Mouse (Mus musculus) forebrain, embryonic 14.5 days (tissue): ENCODE measurements around the gene Prr5l. TPM values are rescaled to one million over a fixed set of nuclear protein-coding genes. Genes with fewer than 3 reads are reported as not detected.
A peak's percentile ranks its signal among the peaks of the same experiment; 100 is the strongest.

Experiments
- ATAC-seq: fragments of 200-750 bp; cut with Nextera tagmentation; 2 replicates; pipeline ENCODE4 v1.8.0; 2017; ENCODE audit warnings: mild to moderate bottlenecking, moderate library complexity
- DNase-seq: peaks from one replicate; pipeline ENCODE4 v3.0.0-alpha.2; 2015; ENCODE audit warnings: low spot score
- H3K27ac ChIP-seq: fragments of 300-500 bp; sonication (generic); 2 replicates; pipeline ENCODE4 v1.5.1; 2014; ENCODE audit warnings: low read depth, mild to moderate bottlenecking, control low read depth, low read length, moderate library complexity
- H3K27me3 ChIP-seq: fragments of 300-500 bp; sonication (generic); replicated peaks from 2 replicates; pipeline ENCODE4 v1.6.1; 2014; ENCODE audit warnings: low read length, control low read depth, mixed read lengths; ENCODE audit not compliant: control insufficient read depth, insufficient read depth
- H3K36me3 ChIP-seq: fragments of 300-500 bp; sonication (generic); 2 replicates; pipeline ENCODE4 v1.6.1; 2014; ENCODE audit warnings: low read length, control low read depth; ENCODE audit not compliant: control insufficient read depth, insufficient read depth
- H3K4me1 ChIP-seq: fragments of 300-500 bp; sonication (generic); 2 replicates; pipeline ENCODE4 v1.6.1; 2014; ENCODE audit warnings: antibody characterized with exemption, low read length, control low read depth; ENCODE audit not compliant: control insufficient read depth, insufficient read depth
- H3K4me2 ChIP-seq: fragments of 300-500 bp; sonication (generic); 2 replicates; pipeline ENCODE4 v1.6.1; 2014; ENCODE audit warnings: mild to moderate bottlenecking, control low read depth, low read length
- H3K4me3 ChIP-seq: fragments of 300-500 bp; sonication (generic); 2 replicates; pipeline ENCODE4 v1.5.1; 2014; ENCODE audit warnings: low read depth, low read length, control low read depth
- H3K9ac ChIP-seq: fragments of 300-500 bp; sonication (generic); 2 replicates; pipeline ENCODE4 v1.6.1; 2014; ENCODE audit warnings: mild to moderate bottlenecking, low read length, control low read depth, moderate library complexity
- H3K9me3 ChIP-seq: fragments of 300-500 bp; sonication (generic); replicated peaks from 2 replicates; pipeline ENCODE4 v1.6.1; 2016; ENCODE audit warnings: low read length, control low read depth, mixed read lengths; ENCODE audit not compliant: control insufficient read depth
- WGBS: fragments of 180-500 bp; shearing (Covaris S2); extraction: QIAGEN DNeasy Blood & Tissue Kit; methylation state at CpG from one replicate; pipeline ENCODE4 v1.1.7; 2014; 5-methylcytosine and 5-hydroxymethylcytosine counted together
- polyA plus RNA-seq: library from polyadenylated mRNA; unstranded; fragments of >200 nt; fragmentation: Nextera tagmentation; extraction: Ambion mirVana; gene quantifications from 2 replicates; pipeline ENCODE4 v1.2.1, GENCODE M21; 2014

Gene Prr5l
- polyA plus RNA-seq, 1 experiment from 2014 or later: 5.4 TPM

DNA sequence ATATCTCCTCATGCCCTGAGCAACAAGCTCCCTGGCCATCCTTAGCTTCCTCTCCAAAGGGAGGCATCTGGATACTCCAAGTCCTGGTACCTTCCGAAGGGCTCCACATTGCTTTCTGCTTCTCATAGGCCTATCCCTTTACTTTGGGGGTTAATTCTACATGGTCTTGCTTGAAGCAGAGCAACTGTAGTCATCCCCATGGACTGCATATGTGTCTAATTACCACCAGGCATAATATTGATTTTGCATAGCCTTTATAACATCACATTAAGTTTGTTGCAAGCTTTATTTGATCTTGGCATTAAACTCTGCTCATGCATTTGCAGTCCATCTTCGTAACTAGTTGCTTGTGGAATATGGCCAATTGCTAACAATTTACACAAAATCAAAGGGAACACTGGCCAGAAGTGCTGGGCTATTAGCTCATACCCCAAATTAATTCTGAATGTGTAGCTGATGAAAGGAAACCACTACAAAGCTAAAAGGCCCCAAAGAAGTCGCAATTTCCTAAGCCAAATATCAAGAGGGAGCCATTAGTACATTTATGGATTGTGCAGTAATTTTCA, 21.8 kb downstream of the Prr5l start:
- Histone ChIP-seq H3K9ac (no peak overlapping the region), H3K4me1 (no peaks in the 10 kb centered on the region; the same call in 1 of the 2 replicates), H3K27ac (no peak overlapping the region), H3K4me3 (no peak overlapping the region), H3K36me3 (no peaks in the 10 kb centered on the region), H3K9me3 (no peaks in the 10 kb centered on the region), H3K27me3 (no peaks in the 10 kb centered on the region), H3K4me2 (no peak overlapping the region)
- WGBS: 65% methylated on average over 3 of the region's 3 CpGs
- ATAC-seq (peak; percentile 40; the same call in 1 of the 2 replicates), DNase-seq (peak; percentile 63)

DNA sequence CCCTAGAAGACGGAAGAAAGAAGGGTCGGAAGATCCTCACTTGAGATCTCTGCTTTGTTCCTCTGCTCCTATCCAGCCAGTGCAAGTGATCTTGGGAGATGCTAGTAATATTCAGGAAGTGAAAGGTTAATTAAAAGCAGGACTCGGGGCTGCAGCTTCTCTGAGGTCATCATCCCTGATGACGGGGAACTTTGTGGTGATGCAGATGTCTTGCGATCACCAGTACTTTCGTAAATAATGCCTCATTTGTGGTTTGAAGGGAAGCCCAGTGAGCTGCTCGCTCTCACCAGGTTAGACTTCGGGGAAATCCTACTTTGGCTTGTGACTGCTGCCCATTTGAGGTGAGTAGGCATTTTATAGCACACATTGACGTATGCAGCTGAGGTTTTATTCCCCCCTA, 26.7 kb downstream of the Prr5l start:
- H3K9me3 ChIP-seq: no peaks in the 10 kb centered on the region
- no peaks in the 10 kb centered on the region for H3K27me3 ChIP-seq
- 88% methylated on average over 9 of the region's 9 CpGs for WGBS
- no peak overlapping the region for H3K4me2 ChIP-seq
- no peak overlapping the region for H3K27ac ChIP-seq
- no peaks in the 10 kb centered on the region for H3K36me3 ChIP-seq
- H3K9ac ChIP-seq: no peak overlapping the region
- no peak for ATAC-seq
- no peak overlapping the region for H3K4me3 ChIP-seq
- DNase-seq: no peak
- H3K4me1 ChIP-seq: no peaks in the 10 kb centered on the region; the same call in 1 of the 2 replicates

DNA sequence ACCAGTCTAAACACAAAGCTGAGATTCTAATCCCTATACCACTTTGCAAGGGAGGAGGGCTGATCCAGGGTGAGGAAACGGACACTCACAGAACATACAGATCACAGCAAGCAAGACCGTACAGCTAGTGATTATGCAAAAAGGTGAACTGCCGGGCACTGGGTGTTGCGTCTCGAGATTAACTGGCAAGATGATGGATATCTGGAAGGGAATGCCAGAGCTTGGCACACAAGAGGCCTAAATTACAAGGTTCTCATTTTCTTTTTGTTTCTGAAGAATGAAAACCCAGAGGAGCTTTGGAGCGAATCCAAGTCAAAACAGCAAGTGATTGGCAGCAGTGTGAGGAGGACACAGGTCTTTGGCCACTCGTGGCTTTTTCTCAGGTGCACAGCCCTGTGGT, 28.0 kb downstream of the Prr5l start:
- DNase-seq (peak; percentile 40), ATAC-seq (no peak)
- Histone ChIP-seq H3K36me3 (no peaks in the 10 kb centered on the region), H3K27ac (no peak overlapping the region), H3K4me3 (no peak overlapping the region), H3K27me3 (no peaks in the 10 kb centered on the region), H3K9ac (no peak overlapping the region), H3K4me1 (no peaks in the 10 kb centered on the region; the same call in 1 of the 2 replicates), H3K4me2 (no peak overlapping the region), H3K9me3 (no peaks in the 10 kb centered on the region)
- WGBS: 43% methylated on average over 7 of the region's 7 CpGs

DNA sequence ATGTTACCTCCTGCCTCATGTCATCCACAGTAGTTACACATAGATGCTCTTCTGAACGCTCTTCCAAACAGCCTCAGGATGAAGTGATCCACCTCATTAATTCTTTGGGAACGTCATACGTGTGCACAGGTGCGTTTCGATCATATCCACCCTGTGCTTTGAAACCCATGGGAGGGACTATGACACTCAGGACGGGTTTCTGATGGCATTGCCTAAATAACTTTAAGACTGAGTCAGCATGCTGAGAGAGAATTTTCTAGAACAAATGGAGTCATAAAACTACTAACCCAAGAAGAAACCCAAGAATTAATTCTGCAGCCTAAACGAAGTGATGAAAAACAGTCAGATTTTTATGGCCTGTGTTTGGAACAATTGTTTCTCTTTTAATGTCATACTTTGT, 40.1 kb downstream of the Prr5l start:
- H3K4me3 ChIP-seq: no peak overlapping the region
- no peaks in the 10 kb centered on the region for H3K36me3 ChIP-seq
- no peaks in the 10 kb centered on the region for H3K9me3 ChIP-seq
- H3K4me2 ChIP-seq: no peak overlapping the region
- ATAC-seq: no peak
- H3K27me3 ChIP-seq: no peaks in the 10 kb centered on the region
- H3K4me1 ChIP-seq: no peaks in the 10 kb centered on the region
- H3K27ac ChIP-seq: no peak overlapping the region
- no peak for DNase-seq
- no peak overlapping the region for H3K9ac ChIP-seq
- 87% methylated on average over 7 of the region's 7 CpGs for WGBS

DNA sequence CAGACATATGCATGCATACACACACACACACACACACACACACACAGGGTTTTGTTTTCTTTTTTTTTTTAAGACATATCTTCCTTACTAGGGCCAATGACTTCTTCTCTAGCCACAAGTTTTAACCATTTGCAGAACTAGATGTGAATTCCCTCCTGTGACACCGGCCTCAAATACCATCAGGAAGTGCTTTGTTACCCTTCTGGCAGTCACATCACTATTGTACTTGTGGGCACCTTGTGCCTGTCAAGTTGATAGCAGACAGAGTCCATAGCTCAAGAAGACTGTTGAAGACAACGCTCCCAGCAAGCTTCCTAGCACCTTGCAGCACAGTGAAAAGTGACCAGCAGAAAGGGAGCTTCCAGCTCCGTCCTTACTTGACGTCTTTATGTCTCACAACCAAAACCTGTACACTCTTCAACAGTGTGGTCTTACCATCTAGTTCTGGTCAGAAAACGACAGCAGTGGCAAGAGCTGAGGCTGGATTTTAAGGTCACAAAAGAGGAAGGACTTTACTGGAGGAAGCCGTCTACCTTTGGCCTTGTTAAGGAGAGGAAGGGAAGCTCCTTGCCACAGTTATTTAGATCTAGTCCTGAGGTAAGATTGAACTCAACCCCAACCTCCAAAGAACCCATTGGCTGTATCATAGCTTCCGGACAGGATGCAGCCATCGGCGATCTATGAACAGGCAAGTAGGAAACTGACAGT, 47.9 kb downstream of the Prr5l start:
- H3K27me3 ChIP-seq: no peaks in the 10 kb centered on the region
- no peak overlapping the region for H3K9ac ChIP-seq
- DNase-seq (no peak), ATAC-seq (no peak)
- no peaks in the 10 kb centered on the region for H3K36me3 ChIP-seq
- no peak overlapping the region for H3K4me3 ChIP-seq
- no peak overlapping the region for H3K27ac ChIP-seq
- 90% methylated on average over 9 of the region's 9 CpGs for WGBS
- peaks cover 3% of the 10 kb centered on the region; the same call in 1 of the 2 replicates for H3K4me1 ChIP-seq
- no peaks in the 10 kb centered on the region for H3K9me3 ChIP-seq
- no peak overlapping the region for H3K4me2 ChIP-seq

DNA sequence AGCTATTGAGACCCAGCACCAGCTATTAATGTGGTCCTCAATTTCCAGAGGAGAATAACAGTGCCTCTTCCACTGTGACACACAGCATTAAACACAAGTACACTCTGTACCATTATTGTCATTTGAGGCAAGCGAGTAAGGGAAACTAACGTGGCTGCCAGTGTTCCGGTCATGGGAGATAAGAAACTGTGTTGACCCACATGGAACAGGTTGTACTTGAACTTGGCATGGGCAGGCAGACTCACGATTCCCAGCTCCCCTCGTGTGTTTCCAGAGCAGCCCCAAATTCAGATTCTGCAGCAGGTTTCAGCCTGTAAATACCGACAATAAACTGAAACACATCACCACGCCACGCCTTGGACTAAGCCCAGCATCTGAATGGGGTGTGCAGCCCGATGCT, 50.5 kb downstream of the Prr5l start:
- 81% methylated on average over 9 of the region's 9 CpGs for WGBS
- no peaks in the 10 kb centered on the region for H3K36me3 ChIP-seq
- H3K9me3 ChIP-seq: no peaks in the 10 kb centered on the region
- no peak overlapping the region for H3K4me2 ChIP-seq
- H3K9ac ChIP-seq: no peak overlapping the region
- no peaks in the 10 kb centered on the region for H3K27me3 ChIP-seq
- no peak overlapping the region for H3K4me3 ChIP-seq
- no peak overlapping the region for H3K27ac ChIP-seq
- DNase-seq (no peak), ATAC-seq (no peak)
- peaks cover 5% of the 10 kb centered on the region; the same call in 1 of the 2 replicates for H3K4me1 ChIP-seq

DNA sequence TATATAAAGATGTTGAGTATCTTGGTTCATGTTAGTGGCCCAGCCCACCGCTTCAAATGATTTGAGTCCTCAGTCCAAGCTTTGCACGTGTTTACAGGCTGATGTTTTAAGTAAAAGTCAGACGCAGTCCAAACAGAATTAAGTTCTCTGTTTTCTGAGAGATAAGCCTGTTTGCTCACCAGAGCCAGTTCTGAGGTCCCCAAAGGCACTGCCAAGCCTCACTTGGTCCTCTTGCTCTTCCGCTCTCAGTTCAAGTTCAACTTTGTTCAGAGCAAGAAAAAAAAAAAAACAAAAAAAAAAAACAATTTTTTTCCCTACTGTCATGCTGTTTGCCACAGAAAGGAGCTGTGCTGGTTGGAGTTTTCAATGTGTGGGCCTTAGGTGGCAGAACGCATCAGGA, 51.0 kb downstream of the Prr5l start:
- ATAC-seq (no peak), DNase-seq (no peak)
- Histone ChIP-seq H3K27me3 (no peaks in the 10 kb centered on the region), H3K9me3 (no peaks in the 10 kb centered on the region), H3K4me2 (no peak overlapping the region), H3K4me1 (peaks cover 5% of the 10 kb centered on the region; the same call in 1 of the 2 replicates), H3K4me3 (no peak overlapping the region), H3K36me3 (no peaks in the 10 kb centered on the region), H3K9ac (no peak overlapping the region), H3K27ac (no peak overlapping the region)
- WGBS: 83% methylated on average over 5 of the region's 5 CpGs

DNA sequence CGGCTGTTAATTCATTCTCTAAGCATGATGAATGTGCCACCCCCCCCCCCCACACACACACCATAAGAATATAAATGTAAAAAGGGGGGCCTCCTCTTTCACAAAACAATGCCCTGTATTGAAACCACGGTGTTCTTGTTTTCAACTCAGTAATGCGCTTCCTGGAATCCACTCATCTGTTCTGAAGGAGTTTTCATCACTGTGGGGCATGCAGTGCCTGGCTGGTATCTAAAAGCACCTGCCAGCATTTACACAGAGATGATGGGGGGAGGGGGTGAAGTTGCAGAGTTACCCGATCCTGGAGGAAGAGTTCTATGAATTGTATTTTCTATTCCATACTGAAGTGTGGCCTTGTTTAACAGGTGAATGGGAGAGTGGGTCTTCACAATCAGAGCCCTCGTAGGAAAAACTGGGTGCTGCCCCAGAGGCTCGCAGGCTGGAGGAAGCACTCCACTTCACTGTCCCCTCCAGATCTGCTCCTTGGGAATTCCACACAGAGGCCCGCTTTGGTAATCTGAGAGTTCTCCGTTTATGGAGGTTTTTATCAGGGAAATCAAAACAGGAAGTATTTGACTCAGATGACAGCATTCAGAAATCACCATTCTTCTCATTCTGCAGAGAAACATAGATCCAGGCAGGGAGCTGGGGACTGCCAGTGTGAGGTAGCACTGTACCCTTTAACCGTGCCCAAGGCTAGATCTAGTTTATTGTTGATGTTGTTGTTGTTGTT, 52.5 kb downstream of the Prr5l start:
- DNase-seq (peak; percentile 10), ATAC-seq (no peak)
- Histone ChIP-seq H3K9ac (no peak overlapping the region), H3K4me1 (peaks cover 5% of the 10 kb centered on the region; the same call in 1 of the 2 replicates), H3K9me3 (no peaks in the 10 kb centered on the region), H3K27me3 (no peaks in the 10 kb centered on the region), H3K4me2 (no peak overlapping the region), H3K36me3 (no peaks in the 10 kb centered on the region), H3K4me3 (no peak overlapping the region), H3K27ac (no peak overlapping the region)
- 51% methylated on average over 9 of the region's 9 CpGs for WGBS

DNA sequence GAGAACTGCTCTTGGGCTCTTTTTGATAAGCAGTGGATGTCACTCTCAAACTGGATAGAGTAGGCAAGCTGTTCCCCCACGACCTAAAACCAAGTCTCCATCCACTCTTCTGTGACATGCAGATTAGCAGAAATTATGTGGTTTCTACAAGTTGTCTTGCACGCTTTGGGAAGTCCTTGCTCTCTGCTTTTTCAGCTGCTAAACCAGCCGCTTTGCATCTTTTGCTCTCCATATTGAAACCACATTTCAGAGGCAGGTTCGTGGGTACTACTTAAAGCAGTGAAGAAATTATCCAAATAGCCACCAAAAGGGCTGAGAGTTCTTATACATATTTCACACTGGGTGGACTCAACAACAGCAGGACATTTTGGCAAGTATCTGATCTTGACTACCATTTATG, 53.8 kb downstream of the Prr5l start:
- Histone ChIP-seq H3K4me2 (no peak overlapping the region), H3K36me3 (no peaks in the 10 kb centered on the region), H3K4me1 (peaks cover 5% of the 10 kb centered on the region; the same call in 1 of the 2 replicates), H3K9ac (no peak overlapping the region), H3K27ac (no peak overlapping the region), H3K9me3 (no peaks in the 10 kb centered on the region), H3K27me3 (no peaks in the 10 kb centered on the region), H3K4me3 (no peak overlapping the region)
- 84% methylated on average over 4 of the region's 4 CpGs for WGBS
- DNase-seq: no peak
- ATAC-seq: no peak
